Mouse (Mus musculus) left cerebral cortex, adult 11 months (tissue): ENCODE data around the gene Dlat.

Experiments
- DNase-seq: peaks from one replicate; pipeline ENCODE4 v3.0.0; 2022; ENCODE audit warnings: low spot score

The Dlat gene

GRCm38 (mm10) chr9:50659392-50660217, at the start of gene Dlat:
Gene Dlat (minus strand): TSS chr9:50659780.
- DNase-seq = peak; percentile 81

GRCm38 (mm10) chr9:50709108-50709507, 49.5 kb upstream of the Dlat start:
- no peak for DNase-seq

- DNase-seq = no peak
Measured at GRCm38 (mm10) chr9:50704907-50705306, 45.3 kb upstream of the Dlat start.

- peak; percentile 43 for DNase-seq
Measured at GRCm38 (mm10) chr9:50700921-50701691, 41.5 kb upstream of the Dlat start.

- DNase-seq = peak; percentile 29
Measured at GRCm38 (mm10) chr9:50698418-50699409, 39.1 kb upstream of the Dlat start.

GRCm38 (mm10) chr9:50697706-50698041, 38.1 kb upstream of the Dlat start:
- peak; percentile 80 for DNase-seq

- DNase-seq = no peak
Measured at GRCm38 (mm10) chr9:50696851-50697705, 37.5 kb upstream of the Dlat start.

GRCm38 (mm10) chr9:50695153-50695552, 35.6 kb upstream of the Dlat start:
- no peak for DNase-seq

- no peak for DNase-seq
Measured at GRCm38 (mm10) chr9:50693631-50694030, 34.1 kb upstream of the Dlat start.

GRCm38 (mm10) chr9:50692626-50693580, 33.3 kb upstream of the Dlat start:
- no peak for DNase-seq

GRCm38 (mm10) chr9:50686866-50687652, 27.5 kb upstream of the Dlat start:
- no peak for DNase-seq

- DNase-seq = no peak
Measured at GRCm38 (mm10) chr9:50681727-50682126, 22.1 kb upstream of the Dlat start.

- DNase-seq = no peak
Measured at GRCm38 (mm10) chr9:50679406-50679805, 19.8 kb upstream of the Dlat start.

- DNase-seq = no peak
Measured at GRCm38 (mm10) chr9:50674771-50675170, 15.2 kb upstream of the Dlat start.

- no peak for DNase-seq
Measured at GRCm38 (mm10) chr9:50670690-50671089, 11.1 kb upstream of the Dlat start.

- no peak for DNase-seq
Measured at GRCm38 (mm10) chr9:50667579-50668498, 8.3 kb upstream of the Dlat start.

GRCm38 (mm10) chr9:50666442-50666841, 6.9 kb upstream of the Dlat start:
- DNase-seq = no peak

GRCm38 (mm10) chr9:50664826-50665225, 5.2 kb upstream of the Dlat start:
- DNase-seq = no peak
